Mouse (Mus musculus): Measurements from ENCODE around the gene Stard13. TPM values are rescaled to one million over a fixed set of nuclear protein-coding genes. Genes with fewer than 3 reads are reported as not detected.

Stard13 gene
- polyA plus RNA-seq (2012): 0.15 TPM in 1 of 2 replicates, not detected in the other

GRCm38 (mm10) chr5:151233400-151234031 is at the start of gene Stard13:
TSS of gene Stard13 (minus strand) at chr5:151233836.

Other genes starting within 250 kb of the Stard13 start
- gene Gm42906, start 194.3 kb upstream of the Stard13 start, polyA plus RNA-seq (2012): not detected in 2 replicates